Mouse (Mus musculus): ENCODE results near the gene Cherp. TPM values are rescaled to one million over a fixed set of nuclear protein-coding genes. Genes with fewer than 3 reads are reported as not detected.
A peak's percentile ranks its signal among the peaks of the same experiment; 100 is the strongest.

Gene Cherp
- polyA plus RNA-seq, 1 experiment = 39.9 TPM

GRCm38 (mm10) chr8:72507505-72507904 is 32.5 kb upstream of the Cherp start:
- no peaks in the 10 kb centered on the region for H3K27me3 ChIP-seq (ENCODE audit: control insufficient read depth, insufficient read depth, insufficient read length)
- H3K4me3 ChIP-seq = no peak overlapping the region
- no peak for TF ChIP-seq E2F4 (IDR thresholded peaks at IDR 0.05; ENCODE audit: insufficient read depth)
- TF ChIP-seq CEBPB (IDR thresholded peaks at IDR 0.05; ENCODE audit: insufficient read depth, poor library complexity, severe bottlenecking) = no peak
- no peak for TF ChIP-seq TCF3 (IDR thresholded peaks at IDR 0.05; ENCODE audit: insufficient read length, low read depth)
- TF ChIP-seq SRF (IDR thresholded peaks at IDR 0.05; ENCODE audit: control insufficient read depth, insufficient read length, low read depth) = no peak
- TF ChIP-seq REST (IDR thresholded peaks at IDR 0.05; ENCODE audit: insufficient read depth, insufficient read length) = no peak
- no peak for TF ChIP-seq MAX (IDR thresholded peaks at IDR 0.05; ENCODE audit: low read depth)
- TF ChIP-seq POLR2AphosphoS2 (IDR thresholded peaks at IDR 0.05; ENCODE audit: insufficient read length, low read depth) = no peak
- no peak for TF ChIP-seq USF1 (IDR thresholded peaks at IDR 0.05; ENCODE audit: low read depth)
- TF ChIP-seq TCF12 (IDR thresholded peaks at IDR 0.05; ENCODE audit: insufficient read depth, poor library complexity, severe bottlenecking) = no peak
- peaks cover 83% of the 10 kb centered on the region for H3K79me2 ChIP-seq (ENCODE audit: control insufficient read depth, insufficient read depth)
- no peak overlapping the region for H3ac ChIP-seq (ENCODE audit: control insufficient read depth, insufficient read length)
- no peak overlapping the region for H3K4me2 ChIP-seq (ENCODE audit: low read depth)
- no peaks in the 10 kb centered on the region for H3K36me3 ChIP-seq (ENCODE audit: control insufficient read depth, insufficient read depth)

- no peak overlapping the region for H3ac ChIP-seq (ENCODE audit: control insufficient read depth, insufficient read length)
- H3K36me3 ChIP-seq (ENCODE audit: control insufficient read depth, insufficient read depth) = no peaks in the 10 kb centered on the region
- H3K4me2 ChIP-seq (ENCODE audit: low read depth) = no peak overlapping the region
- H3K27me3 ChIP-seq (ENCODE audit: control insufficient read depth, insufficient read depth, insufficient read length) = no peaks in the 10 kb centered on the region
- H3K4me3 ChIP-seq = no peak overlapping the region
- TF ChIP-seq POLR2A (IDR thresholded peaks at IDR 0.05; ENCODE audit: insufficient read length, low read depth) (no peak), MAX (IDR thresholded peaks at IDR 0.05; ENCODE audit: low read depth) (no peak), SRF (IDR thresholded peaks at IDR 0.05; ENCODE audit: control insufficient read depth, insufficient read length, low read depth) (no peak), TCF3 (IDR thresholded peaks at IDR 0.05; ENCODE audit: insufficient read length, low read depth) (no peak), CEBPB (IDR thresholded peaks at IDR 0.05; ENCODE audit: insufficient read depth, poor library complexity, severe bottlenecking) (no peak), MYOG (IDR thresholded peaks at IDR 0.05; ENCODE audit: control insufficient read depth in 1 of 3, insufficient read depth in 1 of 3, insufficient read length in 2 of 3, low read depth in 2 of 3) (no peak), REST (IDR thresholded peaks at IDR 0.05; ENCODE audit: insufficient read depth, insufficient read length) (no peak), E2F4 (IDR thresholded peaks at IDR 0.05; ENCODE audit: insufficient read depth) (no peak), TCF12 (IDR thresholded peaks at IDR 0.05; ENCODE audit: insufficient read depth, poor library complexity, severe bottlenecking) (no peak), POLR2AphosphoS2 (IDR thresholded peaks at IDR 0.05; ENCODE audit: insufficient read length, low read depth) (no peak), MYOD1 (IDR thresholded peaks at IDR 0.05; ENCODE audit: control insufficient read depth in 1 of 3, insufficient read length in 2 of 3, low read depth in 2 of 3) (no peak), USF1 (IDR thresholded peaks at IDR 0.05; ENCODE audit: low read depth) (no peak)
- H3K79me2 ChIP-seq (ENCODE audit: control insufficient read depth, insufficient read depth) = peaks cover 88% of the 10 kb centered on the region
Observed at GRCm38 (mm10) chr8:72504637-72505314, 29.8 kb upstream of the Cherp start.

GRCm38 (mm10) chr8:72504137-72504536 is 29.1 kb upstream of the Cherp start:
- H3K27me3 ChIP-seq (ENCODE audit: control insufficient read depth, insufficient read depth, insufficient read length) = no peaks in the 10 kb centered on the region
- no peak overlapping the region for H3K4me2 ChIP-seq (ENCODE audit: low read depth)
- TF ChIP-seq MYOG (IDR thresholded peaks at IDR 0.05; ENCODE audit: control insufficient read depth in 1 of 3, insufficient read depth in 1 of 3, insufficient read length in 2 of 3, low read depth in 2 of 3) (peak in 1 of 3 experiments; percentile 22), CEBPB (IDR thresholded peaks at IDR 0.05; ENCODE audit: insufficient read depth, poor library complexity, severe bottlenecking) (no peak)
- H3K79me2 ChIP-seq (ENCODE audit: control insufficient read depth, insufficient read depth) = peaks cover 88% of the 10 kb centered on the region
- H3ac ChIP-seq (ENCODE audit: control insufficient read depth, insufficient read length) = no peak overlapping the region
- no peak overlapping the region for H3K4me3 ChIP-seq
- H3K36me3 ChIP-seq (ENCODE audit: control insufficient read depth, insufficient read depth) = no peaks in the 10 kb centered on the region

GRCm38 (mm10) chr8:72500521-72500931 is 25.5 kb upstream of the Cherp start:
- Histone ChIP-seq H3K79me2 (ENCODE audit: control insufficient read depth, insufficient read depth) (peaks cover 77% of the 10 kb centered on the region), H3K36me3 (ENCODE audit: control insufficient read depth, insufficient read depth) (peaks cover 1% of the 10 kb centered on the region), H3K27me3 (ENCODE audit: control insufficient read depth, insufficient read depth, insufficient read length) (no peaks in the 10 kb centered on the region), H3K4me3 (no peak overlapping the region), H3ac (ENCODE audit: control insufficient read depth, insufficient read length) (no peak overlapping the region), H3K4me2 (ENCODE audit: low read depth) (no peak overlapping the region)
- TF ChIP-seq SRF (IDR thresholded peaks at IDR 0.05; ENCODE audit: control insufficient read depth, insufficient read length, low read depth) = no peak
- TF ChIP-seq POLR2A (IDR thresholded peaks at IDR 0.05; ENCODE audit: insufficient read length, low read depth) = no peak
- no peak for TF ChIP-seq TCF3 (IDR thresholded peaks at IDR 0.05; ENCODE audit: insufficient read length, low read depth)
- no peak for TF ChIP-seq USF1 (IDR thresholded peaks at IDR 0.05; ENCODE audit: low read depth)
- no peak for TF ChIP-seq CEBPB (IDR thresholded peaks at IDR 0.05; ENCODE audit: insufficient read depth, poor library complexity, severe bottlenecking)
- no peak for TF ChIP-seq MAX (IDR thresholded peaks at IDR 0.05; ENCODE audit: low read depth)
- TF ChIP-seq POLR2AphosphoS2 (IDR thresholded peaks at IDR 0.05; ENCODE audit: insufficient read length, low read depth) = no peak

GRCm38 (mm10) chr8:72499521-72500284 is 24.7 kb upstream of the Cherp start:
- H3K4me3 ChIP-seq = no peak overlapping the region
- peaks cover 6% of the 10 kb centered on the region for H3K36me3 ChIP-seq (ENCODE audit: control insufficient read depth, insufficient read depth)
- no peaks in the 10 kb centered on the region for H3K27me3 ChIP-seq (ENCODE audit: control insufficient read depth, insufficient read depth, insufficient read length)
- no peak overlapping the region for H3ac ChIP-seq (ENCODE audit: control insufficient read depth, insufficient read length)
- TF ChIP-seq USF1 (IDR thresholded peaks at IDR 0.05; ENCODE audit: low read depth) (no peak), CEBPB (IDR thresholded peaks at IDR 0.05; ENCODE audit: insufficient read depth, poor library complexity, severe bottlenecking) (no peak), REST (IDR thresholded peaks at IDR 0.05; ENCODE audit: insufficient read depth, insufficient read length) (no peak), POLR2AphosphoS2 (IDR thresholded peaks at IDR 0.05; ENCODE audit: insufficient read length, low read depth) (no peak), SRF (IDR thresholded peaks at IDR 0.05; ENCODE audit: control insufficient read depth, insufficient read length, low read depth) (no peak), TCF12 (IDR thresholded peaks at IDR 0.05; ENCODE audit: insufficient read depth, poor library complexity, severe bottlenecking) (no peak), MYOG (IDR thresholded peaks at IDR 0.05; ENCODE audit: control insufficient read depth in 1 of 3, insufficient read depth in 1 of 3, insufficient read length in 2 of 3, low read depth in 2 of 3) (no peak), MYOD1 (IDR thresholded peaks at IDR 0.05; ENCODE audit: control insufficient read depth in 1 of 3, insufficient read length in 2 of 3, low read depth in 2 of 3) (no peak), TCF3 (IDR thresholded peaks at IDR 0.05; ENCODE audit: insufficient read length, low read depth) (no peak), MAX (IDR thresholded peaks at IDR 0.05; ENCODE audit: low read depth) (no peak), E2F4 (IDR thresholded peaks at IDR 0.05; ENCODE audit: insufficient read depth) (no peak), POLR2A (IDR thresholded peaks at IDR 0.05; ENCODE audit: insufficient read length, low read depth) (no peak)
- peaks cover 72% of the 10 kb centered on the region for H3K79me2 ChIP-seq (ENCODE audit: control insufficient read depth, insufficient read depth)
- no peak overlapping the region for H3K4me2 ChIP-seq (ENCODE audit: low read depth)
